Mouse (Mus musculus) erythroblast, embryonic 14.5 days (primary cell): ENCODE measurements around the gene Agrp.

Experiments
- GATA1 ChIP-seq: IDR thresholded peaks from 2 replicates; pipeline ENCODE4 v1.6.1; 2012; ENCODE audit warnings: low read length, inconsistent platforms, mixed read lengths
- TAL1 ChIP-seq: IDR thresholded peaks from 3 replicates; pipeline ENCODE4 v1.6.1; 2012; ENCODE audit warnings: low read length, inconsistent platforms, mixed read lengths

DNA sequence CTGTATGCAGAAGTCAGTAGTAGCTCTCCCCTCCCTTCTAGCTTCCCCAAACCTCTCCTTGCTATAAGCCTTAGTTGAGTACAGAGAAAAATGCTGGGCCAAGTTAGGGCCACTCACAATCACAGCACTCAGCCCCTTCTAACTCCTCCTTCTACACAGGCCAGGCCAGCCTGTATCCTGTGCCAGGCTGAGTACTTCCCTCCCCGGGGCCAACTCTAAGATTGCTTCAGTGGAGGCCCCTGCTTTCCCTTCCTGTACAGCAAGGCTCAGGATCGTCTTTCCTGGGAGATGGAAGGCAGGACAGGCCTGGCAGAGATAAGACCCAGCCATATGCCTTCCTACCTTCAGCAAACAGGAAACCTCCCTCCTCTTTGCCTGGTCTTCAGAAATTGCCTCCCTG, 103.8 kb downstream of the Agrp start:
- no peak for TF ChIP-seq TAL1
- TF ChIP-seq GATA1 = no peak
